Mouse (Mus musculus) hindbrain, embryonic 13.5 days (tissue): ENCODE results near the gene Phf11d. TPM values are rescaled to one million over a fixed set of nuclear protein-coding genes. Genes with fewer than 3 reads are reported as not detected.
"Not testable (repeated sequence)": the region's sequence is repeated elsewhere in the genome, so short reads cannot be mapped to it uniquely, and the experiment has no call there.

Source experiments
- ATAC-seq: fragments of 200-750 bp; cut with Nextera tagmentation; 2 replicates; pipeline ENCODE4 v1.8.0; 2017; ENCODE audit warnings: moderate TSS enrichment; ENCODE audit not compliant: low FRiP score
- H3K27ac ChIP-seq: fragments of 300-500 bp; sonication (generic); 2 replicates; pipeline ENCODE4 v1.5.1; 2015; ENCODE audit warnings: inconsistent platforms, mild to moderate bottlenecking, moderate library complexity
- H3K27me3 ChIP-seq: fragments of 300-500 bp; sonication (generic); 2 replicates; pipeline ENCODE4 v1.6.1; 2015; ENCODE audit warnings: mild to moderate bottlenecking, inconsistent platforms
- H3K36me3 ChIP-seq: fragments of 300-500 bp; sonication (generic); 2 replicates; pipeline ENCODE4 v1.6.1; 2015; ENCODE audit warnings: mild to moderate bottlenecking, inconsistent platforms
- H3K4me1 ChIP-seq: fragments of 300-500 bp; sonication (generic); replicated peaks from 2 replicates; pipeline ENCODE4 v1.6.1; 2015; ENCODE audit warnings: inconsistent platforms
- H3K4me2 ChIP-seq: fragments of 300-500 bp; sonication (generic); 2 replicates; pipeline ENCODE4 v1.6.1; 2015; ENCODE audit warnings: inconsistent platforms, mild to moderate bottlenecking, moderate library complexity
- H3K4me3 ChIP-seq: fragments of 300-500 bp; sonication (generic); 2 replicates; pipeline ENCODE4 v1.5.1; 2015; ENCODE audit warnings: mild to moderate bottlenecking, inconsistent platforms
- H3K9ac ChIP-seq: fragments of 300-500 bp; sonication (generic); 2 replicates; pipeline ENCODE4 v1.6.1; 2015; ENCODE audit warnings: mild to moderate bottlenecking, inconsistent platforms
- H3K9me3 ChIP-seq: fragments of 300-500 bp; sonication (generic); 2 replicates; pipeline ENCODE4 v1.6.1; 2016; ENCODE audit warnings: inconsistent platforms
- WGBS: fragments of 180-500 bp; shearing (Covaris S2); methylation state at CpG from one replicate; pipeline ENCODE4 v1.1.7; 2015; 5-methylcytosine and 5-hydroxymethylcytosine counted together
- polyA plus RNA-seq: library from polyadenylated mRNA; unstranded; fragments of >200 nt; fragmentation: Nextera tagmentation; extraction: Ambion mirVana; gene quantifications from 2 replicates; pipeline ENCODE4 v1.2.1, GENCODE M21; 2015

Phf11d gene
- 0.35 and 0.39 TPM in 2 replicates for polyA plus RNA-seq

DNA sequence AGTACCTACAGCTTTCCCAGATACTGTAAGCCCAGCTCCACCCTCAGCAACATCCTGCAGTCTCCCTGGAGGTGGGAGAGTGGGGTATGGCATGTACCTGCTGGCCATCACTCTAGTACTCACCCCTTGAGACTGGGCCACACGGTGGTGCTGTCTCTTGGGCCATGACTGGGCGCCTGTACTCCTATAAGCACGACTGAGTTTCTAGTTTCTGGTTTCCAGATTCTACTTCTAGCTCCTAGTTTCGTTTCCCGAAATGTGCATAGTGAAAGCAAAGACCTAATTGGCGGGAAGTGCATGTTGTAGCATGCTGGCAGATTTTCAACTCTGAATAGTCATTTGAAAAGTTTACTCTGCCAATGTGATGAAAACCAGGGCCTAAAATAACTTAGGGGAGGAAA, at the start of gene Phf11d:
Gene Phf11d, minus strand, starts transcription at position 227 of the 401 bp plus-strand sequence.
- Histone ChIP-seq H3K4me2 (no peak within 1 kb of the TSS), H3K9me3 (0 out of 2 replicates have a peak, but pooled peaks cover 2% of the 10 kb centered on the region), H3K27ac (no peak within 1 kb of the TSS), H3K4me1 (no peaks in the 10 kb centered on the region), H3K4me3 (no peak within 1 kb of the TSS), H3K9ac (no peak within 1 kb of the TSS), H3K36me3 (no peaks in the 10 kb centered on the region), H3K27me3 (no peaks in the 10 kb centered on the region)
- 88% methylated on average over 6 of the region's 6 CpGs for WGBS
- no peak for ATAC-seq

DNA sequence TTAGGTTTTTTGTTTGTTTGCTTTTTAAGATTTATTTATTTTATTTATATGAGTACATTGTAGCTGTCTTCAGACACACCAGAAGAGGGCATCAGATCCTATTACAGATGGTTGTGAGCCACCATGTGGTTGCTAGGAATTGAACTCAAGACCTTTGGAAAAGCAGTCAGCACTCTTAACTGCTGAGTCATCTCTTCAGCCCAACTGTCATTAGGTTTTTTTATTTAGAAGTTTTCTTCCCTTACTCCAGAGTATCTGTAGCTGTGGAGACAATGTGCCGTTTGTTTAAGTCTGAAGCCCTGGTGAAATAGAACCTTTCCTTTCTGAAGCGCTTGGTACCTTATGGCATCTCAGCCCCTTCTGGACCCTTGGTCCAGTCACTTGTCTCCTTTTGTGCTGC, 49.7 kb upstream of the Phf11d start:
- not testable (repeated sequence) for H3K4me3 ChIP-seq, ATAC-seq, H3K9ac ChIP-seq, H3K9me3 ChIP-seq, H3K4me2 ChIP-seq, H3K4me1 ChIP-seq, H3K27ac ChIP-seq, H3K27me3 ChIP-seq
- peaks cover 20% of the 10 kb centered on the region for H3K36me3 ChIP-seq
- 90% methylated on average over 2 of the region's 2 CpGs for WGBS

DNA sequence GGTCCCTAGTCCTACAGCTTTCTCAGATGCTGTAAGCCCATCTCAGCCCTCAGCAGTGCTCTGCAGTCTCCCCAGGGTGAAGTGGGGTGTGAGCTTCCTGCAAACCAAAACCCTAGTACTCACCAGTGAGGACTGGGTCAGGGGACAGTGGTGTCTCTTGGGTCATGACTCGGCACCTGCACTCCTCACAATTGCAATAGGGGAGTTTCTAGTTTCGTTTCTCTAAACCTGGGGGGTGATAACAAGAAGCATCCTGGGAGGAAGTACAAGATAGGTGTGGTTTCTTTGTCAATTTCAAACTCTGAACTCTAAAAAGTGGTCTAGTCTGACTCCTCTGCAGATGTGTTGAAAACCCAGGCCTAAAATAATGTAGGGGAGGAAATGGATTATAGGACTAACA, 31.7 kb upstream of the Phf11d start:
- Histone ChIP-seq H3K4me2 (no peak overlapping the region), H3K9ac (no peak overlapping the region), H3K36me3 (peaks cover 3% of the 10 kb centered on the region; the same call in 1 of the 2 replicates), H3K4me3 (no peak overlapping the region), H3K9me3 (no peaks in the 10 kb centered on the region), H3K27ac (no peak overlapping the region), H3K4me1 (no peaks in the 10 kb centered on the region), H3K27me3 (no peaks in the 10 kb centered on the region)
- ATAC-seq, result no peak
- WGBS, result 83% methylated on average over 2 of the region's 2 CpGs

DNA sequence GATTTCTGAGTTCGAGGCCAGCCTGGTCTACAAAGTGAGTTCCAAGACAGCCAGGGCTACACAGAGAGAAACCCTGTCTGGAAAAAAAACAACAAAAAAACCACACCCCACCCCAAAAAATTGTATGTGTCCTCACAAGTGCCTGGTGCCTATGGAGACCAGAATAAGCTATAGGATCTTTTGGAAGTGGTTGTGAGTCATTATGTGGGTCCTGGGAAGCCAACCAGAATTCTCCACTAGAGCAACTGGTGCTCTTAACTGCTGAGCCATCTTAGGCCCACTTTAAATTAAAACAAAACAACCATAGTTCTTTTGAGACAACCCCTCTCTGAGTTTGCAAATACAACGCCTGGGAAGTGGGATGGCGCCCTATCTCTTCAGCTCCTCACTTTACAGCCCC, 30.0 kb upstream of the Phf11d start, which contains the start of gene Phf11c:
Gene Phf11c, minus strand, starts transcription at position 101 of the 400 bp plus-strand sequence.
- Histone ChIP-seq H3K27ac (no peak within 1 kb of the TSS), H3K4me3 (no peak within 1 kb of the TSS)
- 95% methylated on average over 3 of the region's 3 CpGs for WGBS

DNA sequence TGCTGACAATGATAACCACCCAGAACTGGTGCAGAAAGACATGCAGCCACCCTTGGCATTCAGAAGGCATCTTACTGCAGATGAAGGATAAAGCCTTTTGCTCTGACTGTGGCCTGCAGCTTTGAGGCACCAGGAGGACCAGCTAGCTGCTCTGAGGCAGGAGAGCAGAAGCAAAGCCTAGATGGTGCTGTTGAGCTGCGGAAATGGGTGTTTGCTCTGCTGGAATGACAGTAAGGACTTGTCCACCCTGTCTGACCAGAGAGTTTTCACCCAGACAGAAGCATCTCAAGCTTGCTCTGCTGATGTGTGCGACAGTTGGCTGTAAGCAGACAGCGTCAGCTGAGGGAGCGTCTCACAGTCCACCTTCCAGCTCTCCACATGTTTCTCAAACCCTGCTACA, 24.9 kb upstream of the Phf11d start:
- 78% methylated on average over 4 of the region's 4 CpGs for WGBS
- not testable (repeated sequence) for H3K27ac ChIP-seq, H3K4me2 ChIP-seq, ATAC-seq, H3K4me1 ChIP-seq, H3K9me3 ChIP-seq, H3K36me3 ChIP-seq, H3K4me3 ChIP-seq, H3K27me3 ChIP-seq, H3K9ac ChIP-seq

More for the DNA sequence above, 30.0 kb upstream of the Phf11d start, which contains the start of gene Phf11c:
- no peaks in the 10 kb centered on the region for H3K36me3 ChIP-seq
- no peak for ATAC-seq
- no peaks in the 10 kb centered on the region for H3K9me3 ChIP-seq
- H3K9ac ChIP-seq, result no peak within 1 kb of the TSS
- no peaks in the 10 kb centered on the region for H3K4me1 ChIP-seq
- no peak within 1 kb of the TSS for H3K4me2 ChIP-seq
- H3K27me3 ChIP-seq, result no peaks in the 10 kb centered on the region

DNA sequence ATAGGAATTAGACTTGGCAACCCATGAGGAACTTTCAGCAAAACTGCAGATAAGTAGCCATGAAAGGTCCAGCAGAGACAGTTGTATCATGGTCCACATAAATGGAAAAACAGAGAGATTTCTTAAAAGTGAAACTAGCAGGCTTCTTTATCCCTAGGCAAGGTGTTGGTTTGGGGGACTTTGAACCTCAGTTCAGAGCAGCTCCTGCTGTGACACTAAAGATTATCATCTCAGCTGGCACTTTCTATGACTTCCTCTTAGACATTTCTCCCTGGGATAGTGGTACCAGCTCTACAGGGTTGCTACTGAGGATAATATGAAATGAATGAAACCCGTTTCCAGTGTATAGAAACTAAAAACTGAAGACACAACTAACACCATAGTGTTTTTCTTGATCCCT, 24.3 kb upstream of the Phf11d start:
- ATAC-seq, result no peak
- Histone ChIP-seq H3K27ac (no peak overlapping the region), H3K36me3 (no peaks in the 10 kb centered on the region), H3K9ac (no peak overlapping the region), H3K4me1 (no peaks in the 10 kb centered on the region), H3K4me2 (no peak overlapping the region), H3K9me3 (no peaks in the 10 kb centered on the region), H3K4me3 (no peak overlapping the region), H3K27me3 (no peaks in the 10 kb centered on the region)
- WGBS, result 76% methylated on average over 1 of the region's 1 CpGs

DNA sequence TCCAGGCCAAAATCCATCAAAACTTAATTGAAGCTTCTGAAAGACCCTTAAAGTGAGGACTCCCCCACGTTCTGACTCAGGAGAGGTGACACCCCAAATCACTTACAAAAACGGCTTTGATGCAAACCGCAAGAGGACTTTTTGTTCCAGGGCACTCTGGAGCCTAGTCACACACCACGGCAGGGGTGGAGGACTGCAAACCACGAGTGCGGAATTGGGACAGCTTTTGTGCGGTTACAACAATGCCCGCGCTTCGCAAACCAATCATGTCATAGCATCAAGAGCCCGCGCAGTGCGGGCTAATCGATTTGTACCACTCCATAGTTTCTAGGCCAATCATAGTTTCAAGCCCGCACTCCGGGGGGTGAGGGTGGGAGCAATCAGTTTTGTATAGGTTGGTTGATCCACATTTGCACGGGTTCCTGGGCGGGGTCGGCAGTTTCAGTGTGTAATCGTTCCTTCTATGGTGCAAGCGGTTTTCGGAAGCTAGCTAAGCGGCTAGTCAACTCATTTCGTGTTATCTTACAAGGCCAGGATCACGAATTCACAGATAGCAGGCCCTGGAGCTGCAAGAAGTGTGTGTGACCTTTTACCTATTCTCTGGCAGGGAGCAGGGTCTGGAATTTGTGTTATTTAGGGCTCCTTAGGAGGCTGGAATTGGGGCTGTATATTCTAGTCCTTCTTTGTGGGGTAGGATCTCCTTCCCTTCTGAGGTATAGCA, 5.2 kb upstream of the Phf11d start:
- H3K9ac ChIP-seq, result no peak overlapping the region
- no peak overlapping the region for H3K4me2 ChIP-seq
- H3K27me3 ChIP-seq, result no peaks in the 10 kb centered on the region
- no peak overlapping the region for H3K4me3 ChIP-seq
- no peak for ATAC-seq
- H3K9me3 ChIP-seq, result peaks cover 20% of the 10 kb centered on the region; the same call in 1 of the 2 replicates
- no peak overlapping the region for H3K27ac ChIP-seq
- WGBS, result 94% methylated on average over 25 of the region's 25 CpGs
- no peaks in the 10 kb centered on the region for H3K36me3 ChIP-seq
- no peaks in the 10 kb centered on the region for H3K4me1 ChIP-seq

DNA sequence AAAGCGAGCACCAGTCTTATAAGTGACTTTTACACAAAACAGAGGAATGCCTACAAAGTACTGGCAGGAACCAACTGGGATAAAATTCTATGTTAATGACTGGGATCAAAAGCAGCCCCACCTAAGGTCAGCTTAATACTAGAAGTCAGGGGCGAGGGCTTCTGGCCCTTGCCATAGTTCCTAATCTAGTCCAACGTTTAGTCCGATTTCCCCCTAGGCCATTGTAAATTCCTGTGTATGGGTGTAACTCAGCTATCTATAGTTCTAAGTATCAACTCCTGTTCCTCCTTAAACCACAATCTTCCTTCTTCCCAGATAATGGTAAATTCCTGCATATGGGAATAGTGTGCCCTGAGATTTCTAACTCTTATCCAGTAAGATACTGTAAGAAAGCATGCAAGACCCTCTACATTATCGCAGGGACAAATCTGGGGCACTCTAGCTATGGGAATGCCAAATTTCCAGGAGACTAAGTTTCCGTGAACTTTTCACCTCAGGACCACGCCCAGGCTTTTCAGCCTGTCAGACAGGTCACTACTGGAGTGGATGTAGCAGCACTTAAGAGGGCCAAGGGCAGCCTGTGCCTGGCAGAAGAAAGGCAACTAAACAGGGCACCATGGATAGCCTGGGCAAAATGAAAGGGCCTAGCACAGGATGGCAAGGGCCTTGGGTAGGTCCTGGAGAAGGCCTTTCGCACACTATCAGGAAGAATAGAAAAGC, 1.3 kb upstream of the Phf11d start:
- Histone ChIP-seq H3K4me2 (no peak overlapping the region), H3K4me3 (no peak overlapping the region), H3K4me1 (no peaks in the 10 kb centered on the region), H3K36me3 (no peaks in the 10 kb centered on the region), H3K9ac (no peak overlapping the region), H3K9me3 (peaks cover 14% of the 10 kb centered on the region; the same call in 1 of the 2 replicates), H3K27me3 (no peaks in the 10 kb centered on the region), H3K27ac (no peak overlapping the region)
- 90% methylated on average over 8 of the region's 8 CpGs for WGBS
- ATAC-seq, result no peak

DNA sequence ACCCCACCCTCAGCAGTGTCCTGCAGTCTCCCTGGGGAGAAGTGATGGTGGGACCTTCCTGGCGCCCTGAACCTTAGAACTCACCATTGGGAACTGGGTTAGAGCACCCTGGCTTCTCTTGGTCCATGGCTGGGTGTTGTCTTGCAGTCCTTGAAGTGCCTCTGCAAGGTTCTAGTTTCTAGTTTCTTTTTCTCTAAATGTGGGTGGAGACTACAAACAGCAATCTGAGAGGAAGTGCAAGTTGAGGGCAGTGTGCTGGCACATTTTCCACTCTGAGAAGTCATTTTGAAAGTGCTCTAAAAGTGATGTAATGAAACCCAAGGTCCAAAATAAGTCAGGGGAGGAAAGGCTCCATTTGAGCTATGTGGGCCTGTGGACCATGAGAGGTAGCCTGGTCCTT, 24.1 kb downstream of the Phf11d start, which contains the start of gene Phf11b:
Gene Phf11b, minus strand, starts transcription at position 163 of the 400 bp plus-strand sequence.
- WGBS, result 67% methylated on average over 1 of the region's 1 CpGs
- not testable (repeated sequence) for H3K4me2 ChIP-seq, H3K4me1 ChIP-seq, H3K9me3 ChIP-seq, H3K36me3 ChIP-seq, H3K4me3 ChIP-seq, H3K27ac ChIP-seq, ATAC-seq, H3K9ac ChIP-seq, H3K27me3 ChIP-seq

DNA sequence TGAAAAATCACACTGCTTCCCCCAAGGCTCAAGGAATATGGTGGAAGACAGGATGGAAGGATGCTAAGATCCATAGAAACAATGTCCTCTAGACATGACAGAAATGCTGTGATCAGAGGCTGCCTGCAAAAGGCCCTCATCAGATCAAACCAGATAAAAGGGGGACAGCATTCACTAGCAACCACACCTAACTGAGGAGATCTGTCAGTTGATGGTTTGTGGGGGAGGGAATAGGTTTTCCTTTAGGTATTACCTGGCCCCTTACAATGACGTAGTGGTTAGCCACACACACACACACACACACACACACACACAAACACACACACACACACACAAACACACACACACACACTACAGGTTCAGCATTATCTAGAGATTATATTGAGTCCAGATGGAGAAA, 25.7 kb downstream of the Phf11d start:
- H3K27ac ChIP-seq, result no peak overlapping the region
- no peaks in the 10 kb centered on the region for H3K36me3 ChIP-seq
- H3K4me1 ChIP-seq, result no peaks in the 10 kb centered on the region
- H3K4me2 ChIP-seq, result no peak overlapping the region
- no peaks in the 10 kb centered on the region for H3K27me3 ChIP-seq
- no peak for ATAC-seq
- H3K9me3 ChIP-seq, result no peaks in the 10 kb centered on the region
- H3K9ac ChIP-seq, result no peak overlapping the region
- no peak overlapping the region for H3K4me3 ChIP-seq
- 83% methylated on average over 1 of the region's 1 CpGs for WGBS

DNA sequence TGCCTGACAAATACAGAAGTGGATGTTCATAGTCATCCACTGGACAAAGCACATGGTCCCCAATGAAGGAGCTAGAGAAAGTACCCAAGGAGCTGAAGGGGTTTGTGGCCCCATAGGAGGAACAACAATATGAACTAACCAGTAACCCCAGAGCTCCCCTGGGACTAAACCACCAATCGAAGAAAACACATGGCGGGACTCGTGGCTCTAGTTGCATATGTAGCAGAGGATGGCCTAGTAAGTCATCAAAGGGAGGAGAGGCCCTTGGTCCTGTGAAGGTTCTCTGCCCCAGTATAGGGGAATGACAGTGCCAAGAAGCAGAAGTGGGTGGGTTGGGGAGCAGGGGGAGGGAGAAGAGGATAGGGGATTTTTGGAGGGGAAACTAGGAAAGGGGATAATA, 29.2 kb downstream of the Phf11d start:
- not testable (repeated sequence) for H3K4me3 ChIP-seq, H3K9ac ChIP-seq, H3K27me3 ChIP-seq, H3K9me3 ChIP-seq, H3K4me2 ChIP-seq, H3K4me1 ChIP-seq, ATAC-seq, H3K27ac ChIP-seq, H3K36me3 ChIP-seq
- WGBS, result 80% methylated on average over 3 of the region's 3 CpGs

DNA sequence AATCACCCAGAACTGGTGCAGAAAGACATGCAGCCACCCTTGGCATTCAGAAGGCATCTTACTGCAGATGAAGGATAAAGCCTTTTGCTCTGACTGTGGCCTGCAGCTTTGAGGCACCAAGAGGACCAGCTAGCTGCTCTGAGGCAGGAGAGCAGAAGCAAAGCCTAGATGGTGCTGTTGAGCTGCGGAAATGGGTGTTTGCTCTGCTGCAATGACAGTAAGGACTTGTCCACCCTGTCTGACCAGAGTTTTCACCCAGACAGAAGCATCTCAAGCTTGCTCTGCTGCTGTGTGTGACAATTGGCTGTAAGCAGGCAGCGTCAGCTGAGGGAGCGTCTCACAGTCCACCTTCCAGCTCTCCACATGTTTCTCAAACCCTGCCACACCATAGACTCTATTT, 34.8 kb downstream of the Phf11d start:
- ATAC-seq, H3K9ac ChIP-seq, H3K4me1 ChIP-seq, H3K36me3 ChIP-seq, H3K9me3 ChIP-seq, H3K27me3 ChIP-seq, H3K4me3 ChIP-seq, H3K4me2 ChIP-seq, H3K27ac ChIP-seq: not testable (repeated sequence)
- WGBS, result 71% methylated on average over 3 of the region's 3 CpGs

DNA sequence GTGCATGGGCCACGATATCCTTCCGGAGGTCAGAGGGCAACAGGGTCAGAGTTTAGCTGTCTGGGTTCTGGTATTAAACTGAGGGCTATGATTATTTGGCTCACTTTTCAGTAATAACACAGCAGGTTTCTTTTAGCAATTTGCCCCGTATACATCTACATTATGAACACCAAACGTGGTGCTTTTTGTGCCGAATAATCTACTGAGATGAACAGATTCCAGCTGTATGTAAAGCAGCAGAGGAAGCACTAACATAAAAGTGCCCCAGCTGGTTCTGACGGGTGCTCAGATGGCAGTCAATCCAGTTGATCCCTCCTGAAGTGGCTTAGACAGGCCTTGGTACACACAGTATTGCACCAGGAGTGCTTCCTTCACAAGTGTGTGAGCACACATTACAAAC, 45.3 kb downstream of the Phf11d start:
- ATAC-seq, H3K36me3 ChIP-seq, H3K27me3 ChIP-seq, H3K4me1 ChIP-seq, H3K9ac ChIP-seq, H3K9me3 ChIP-seq, H3K4me3 ChIP-seq, H3K27ac ChIP-seq, H3K4me2 ChIP-seq: not testable (repeated sequence)
- WGBS, result 84% methylated on average over 6 of the region's 6 CpGs
